In the genomic region with DNA sequence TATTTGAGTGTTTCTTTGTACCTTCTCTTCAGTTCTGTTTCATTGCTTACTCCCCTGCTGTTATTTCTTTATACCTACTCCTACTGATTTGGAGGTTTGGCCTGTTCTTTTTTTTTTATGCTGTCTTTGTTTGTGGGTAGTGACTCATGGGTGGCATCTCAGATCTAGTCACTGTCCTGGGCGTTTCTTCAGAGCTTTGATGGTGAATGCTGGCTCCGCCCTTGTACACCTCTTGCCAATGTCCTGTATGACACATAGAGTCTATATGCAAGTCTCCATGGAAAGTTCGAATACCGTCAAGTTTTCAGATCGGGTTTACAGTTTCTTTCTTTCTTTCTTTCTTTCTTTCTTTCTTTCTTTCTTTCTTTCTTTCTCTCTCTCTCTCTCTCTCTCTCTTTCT, we compare ENCODE assay signal across 13 mouse cellular contexts.
"Had no signal": no experiment of that assay in that cellular context is flagged by ENCODE, and none has a peak within 500 bp of the region (broad histone marks: within the 10 kb centered on the region; RNA-seq: fewer than 3 reads in every experiment).

No protein-coding gene starts in this region.

- H3K9me3 ChIP-seq: limb, embryonic 10.5 days; liver, embryonic 15.5 days; midbrain, embryonic 13.5 days had no signal

- H3K9ac ChIP-seq: liver, embryonic 15.5 days; midbrain, embryonic 13.5 days had no signal

- H3K4me1 ChIP-seq: limb, embryonic 10.5 days; liver, embryonic 15.5 days; midbrain, embryonic 13.5 days had no signal

- ATAC-seq: lung, postnatal 0 days; midbrain, embryonic 13.5 days had no signal

- DNase-seq: kidney, postnatal 14 days; lung, adult 2 months; lung, postnatal 36 days; right cerebral cortex, postnatal 4 days; spleen, adult 18-20 months; thymus, adult 18-20 months; thymus, postnatal 14 days had no signal

- H3K36me3 ChIP-seq: limb, embryonic 10.5 days; liver, embryonic 15.5 days; midbrain, embryonic 13.5 days had no signal

- H3K27ac ChIP-seq: left cerebral cortex, adult 2 months; limb, embryonic 10.5 days; liver, embryonic 15.5 days; midbrain, embryonic 13.5 days had no signal

- H3K4me2 ChIP-seq: liver, embryonic 11.5 days; liver, embryonic 15.5 days; midbrain, embryonic 13.5 days had no signal

- H3K4me3 ChIP-seq: left cerebral cortex, adult 2 months; limb, embryonic 10.5 days; liver, embryonic 15.5 days; midbrain, embryonic 13.5 days had no signal
